Mouse (Mus musculus) MEL (cell line): ENCODE results near the gene Kifap3. TPM values are rescaled to one million over a fixed set of nuclear protein-coding genes. Genes with fewer than 3 reads are reported as not detected.
A peak's percentile ranks its signal among the peaks of the same experiment; 100 is the strongest.

Experiments used
- DNase-seq: peaks from one replicate; pipeline ENCODE4 v3.0.0; 2011; ENCODE audit warnings: low read depth, low spot score
- H3K27ac ChIP-seq: 2 replicates; pipeline ENCODE4 v1.5.1; 2012; ENCODE audit warnings: low read depth, mild to moderate bottlenecking, control low read depth, low read length, moderate library complexity; ENCODE audit not compliant: control insufficient read depth
- H3K27me3 ChIP-seq, 2 experiments: fragments of 150-350 bp in 1 of 2; sonication (generic) in 1 of 2; 2 replicates each; pipeline ENCODE4 v1.6.1; 2012; ENCODE audit warnings: low read length in 2 of 2, mild to moderate bottlenecking in 2 of 2, improper control_type of control experiment in 1 of 2, moderate library complexity in 1 of 2; ENCODE audit not compliant: insufficient read depth in 2 of 2, control insufficient read depth in 1 of 2
- H3K36me3 ChIP-seq, 2 experiments: 2 replicates each; pipeline ENCODE4 v1.6.1; 2012 to 2014; ENCODE audit warnings: low read length in 2 of 2, improper control_type of control experiment in 1 of 2, inconsistent platforms in 1 of 2, mild to moderate bottlenecking in 1 of 2; ENCODE audit not compliant: insufficient read depth in 2 of 2, control insufficient read depth in 1 of 2
- H3K4me1 ChIP-seq, 2 experiments: fragments of 150-350 bp in 1 of 2; sonication (generic) in 1 of 2; 2 replicates each; pipeline ENCODE4 v1.6.1; 2012; ENCODE audit warnings: low read length in 2 of 2, improper control_type of control experiment in 1 of 2, mild to moderate bottlenecking in 1 of 2; ENCODE audit not compliant: insufficient read depth in 2 of 2, control insufficient read depth in 1 of 2
- H3K4me3 ChIP-seq, 2 experiments: fragments of 150-350 bp in 1 of 2; sonication (generic) in 1 of 2; 2 replicates each; pipeline ENCODE4 v1.5.1; 2012; ENCODE audit warnings: low read depth in 2 of 2, low read length in 2 of 2, mild to moderate bottlenecking in 2 of 2, moderate library complexity in 2 of 2, control low read depth in 1 of 2, improper control_type of control experiment in 1 of 2; ENCODE audit not compliant: control insufficient read depth in 1 of 2, insufficient read depth in 1 of 2
- H3K79me2 ChIP-seq: 2 replicates; pipeline ENCODE4 v1.6.1; 2012; ENCODE audit warnings: mild to moderate bottlenecking, low read length, moderate library complexity; ENCODE audit not compliant: control insufficient read depth, poor library complexity, insufficient read depth
- H3K9ac ChIP-seq: 2 replicates; pipeline ENCODE4 v1.6.1; 2012; ENCODE audit warnings: low read depth, mild to moderate bottlenecking, control low read depth, low read length, moderate library complexity; ENCODE audit not compliant: control insufficient read depth, poor library complexity, severe bottlenecking
- H3K9me3 ChIP-seq: fragments of 150-350 bp; sonication (generic); replicated peaks from 2 replicates; pipeline ENCODE4 v1.6.1; 2012; ENCODE audit warnings: mild to moderate bottlenecking, low read length, improper control_type of control experiment, moderate library complexity; ENCODE audit not compliant: insufficient read depth
- CHD1 ChIP-seq: IDR thresholded peaks from 2 replicates; pipeline ENCODE4 v1.6.1; 2012; ENCODE audit warnings: low read depth, mild to moderate bottlenecking, inconsistent platforms, low read length, improper control_type of control experiment
- CHD2 ChIP-seq: IDR thresholded peaks from 2 replicates; pipeline ENCODE4 v1.6.1; 2011; ENCODE audit warnings: low read length, improper control_type of control experiment
- CTCF ChIP-seq, 3 experiments: IDR thresholded peaks in 2 of 3; conservative IDR thresholded peaks in 1 of 3; 2 replicates each; pipeline ENCODE4 v1.5.1; 2011 to 2012; ENCODE audit warnings: low read length in 3 of 3, low read depth in 2 of 3, mild to moderate bottlenecking in 2 of 3, improper control_type of control experiment in 1 of 3, inconsistent platforms in 1 of 3, mixed read lengths in 1 of 3, moderate library complexity in 1 of 3; ENCODE audit not compliant: control insufficient read depth in 1 of 3, insufficient read depth in 1 of 3, poor library complexity in 1 of 3, severe bottlenecking in 1 of 3
- E2F4 ChIP-seq: IDR thresholded peaks from 2 replicates; pipeline ENCODE4 v1.6.1; 2011; ENCODE audit warnings: low read depth, low read length, improper control_type of control experiment, borderline replicate concordance
- EP300 ChIP-seq, 2 experiments: IDR thresholded peaks; 2 replicates each; pipeline ENCODE4 v1.6.1; 2011; ENCODE audit warnings: improper control_type of control experiment in 2 of 2, low read length in 2 of 2, low read depth in 1 of 2, mild to moderate bottlenecking in 1 of 2
- ETS1 ChIP-seq: IDR thresholded peaks from 2 replicates; pipeline ENCODE4 v1.6.1; 2012; ENCODE audit warnings: low read depth, mild to moderate bottlenecking, inconsistent platforms, low read length, improper control_type of control experiment, moderate library complexity
- GABPA ChIP-seq: IDR thresholded peaks from 2 replicates; pipeline ENCODE4 v1.6.1; 2012; ENCODE audit warnings: low read depth, mild to moderate bottlenecking, inconsistent platforms, low read length, improper control_type of control experiment, moderate library complexity
- GATA1 ChIP-seq: IDR thresholded peaks from 2 replicates; pipeline ENCODE4 v1.6.1; 2011; ENCODE audit warnings: low read depth, low read length, improper control_type of control experiment
- JUND ChIP-seq: IDR thresholded peaks from 2 replicates; pipeline ENCODE4 v1.6.1; 2011; ENCODE audit warnings: low read depth, mild to moderate bottlenecking, improper control_type of control experiment, low read length
- MAFK ChIP-seq: IDR thresholded peaks from 2 replicates; pipeline ENCODE4 v1.6.1; 2011; ENCODE audit warnings: low read depth, mild to moderate bottlenecking, low read length, improper control_type of control experiment, borderline replicate concordance
- MAX ChIP-seq: IDR thresholded peaks from 2 replicates; pipeline ENCODE4 v1.6.1; 2011; ENCODE audit warnings: low read length, improper control_type of control experiment
- MAZ ChIP-seq: IDR thresholded peaks from 2 replicates; pipeline ENCODE4 v1.6.1; 2012; ENCODE audit warnings: low read depth, mild to moderate bottlenecking, inconsistent platforms, low read length, improper control_type of control experiment
- MEF2A ChIP-seq: IDR thresholded peaks from 2 replicates; pipeline ENCODE4 v1.6.1; 2014; ENCODE audit warnings: low read depth, mild to moderate bottlenecking, inconsistent platforms, low read length, improper control_type of control experiment; ENCODE audit not compliant: poor library complexity, insufficient replicate concordance, severe bottlenecking; ENCODE audit errors: extremely low read depth
- MXI1 ChIP-seq: IDR thresholded peaks from 2 replicates; pipeline ENCODE4 v1.6.1; 2011; ENCODE audit warnings: mild to moderate bottlenecking, low read depth, low read length, improper control_type of control experiment
- MYB ChIP-seq: IDR thresholded peaks from 2 replicates; pipeline ENCODE4 v1.6.1; 2011; ENCODE audit warnings: mild to moderate bottlenecking, low read depth, low read length, improper control_type of control experiment
- MYC ChIP-seq: IDR thresholded peaks from 2 replicates; pipeline ENCODE4 v1.6.1; 2011; ENCODE audit warnings: low read depth, mild to moderate bottlenecking, low read length, improper control_type of control experiment, moderate library complexity
- NELFE ChIP-seq: IDR thresholded peaks from 2 replicates; pipeline ENCODE4 v1.6.1; 2011; ENCODE audit warnings: low read depth, low read length, improper control_type of control experiment
- NRF1 ChIP-seq: IDR thresholded peaks from 2 replicates; pipeline ENCODE4 v1.6.1; 2014; ENCODE audit warnings: low read depth, mild to moderate bottlenecking, inconsistent platforms, low read length, improper control_type of control experiment, moderate library complexity; ENCODE audit not compliant: poor library complexity, insufficient read depth, severe bottlenecking
- POLR2A ChIP-seq, 2 experiments: IDR thresholded peaks; 2 replicates each; pipeline ENCODE4 v1.6.1; 2011 to 2012; ENCODE audit warnings: low read length in 2 of 2, mild to moderate bottlenecking in 2 of 2, control low read depth in 1 of 2, improper control_type of control experiment in 1 of 2, low read depth in 1 of 2, moderate library complexity in 1 of 2; ENCODE audit not compliant: control insufficient read depth in 1 of 2, insufficient read depth in 1 of 2, poor library complexity in 1 of 2
- POLR2AphosphoS2 ChIP-seq: IDR thresholded peaks from 2 replicates; pipeline ENCODE4 v1.6.1; 2011; ENCODE audit warnings: low read length, improper control_type of control experiment
- RAD21 ChIP-seq: IDR thresholded peaks from 2 replicates; pipeline ENCODE4 v1.6.1; 2011; ENCODE audit warnings: mild to moderate bottlenecking, low read depth, low read length, improper control_type of control experiment
- RCOR1 ChIP-seq: IDR thresholded peaks from 2 replicates; pipeline ENCODE4 v1.6.1; 2012; ENCODE audit warnings: low read depth, mild to moderate bottlenecking, inconsistent platforms, low read length, improper control_type of control experiment
- SIN3A ChIP-seq: IDR thresholded peaks from 2 replicates; pipeline ENCODE4 v1.6.1; 2012; ENCODE audit warnings: low read length, improper control_type of control experiment, inconsistent platforms
- SMC3 ChIP-seq: IDR thresholded peaks from 2 replicates; pipeline ENCODE4 v1.6.1; 2011; ENCODE audit warnings: low read depth, low read length, improper control_type of control experiment
- TAL1 ChIP-seq: IDR thresholded peaks from 2 replicates; pipeline ENCODE4 v1.6.1; 2012; ENCODE audit warnings: mild to moderate bottlenecking, inconsistent platforms, low read length, moderate library complexity, mixed read lengths
- TBP ChIP-seq: IDR thresholded peaks from 2 replicates; pipeline ENCODE4 v1.8.0; 2011; ENCODE audit warnings: low read depth, low read length, improper control_type of control experiment
- TCF12 ChIP-seq: IDR thresholded peaks from 2 replicates; pipeline ENCODE4 v1.6.1; 2014; ENCODE audit warnings: low read depth, mild to moderate bottlenecking, inconsistent platforms, low read length, improper control_type of control experiment, moderate library complexity
- UBTF ChIP-seq: IDR thresholded peaks from 2 replicates; pipeline ENCODE4 v1.6.1; 2012; ENCODE audit warnings: low read depth, mild to moderate bottlenecking, inconsistent platforms, low read length, improper control_type of control experiment, moderate library complexity, borderline replicate concordance; ENCODE audit not compliant: insufficient read depth
- USF1 ChIP-seq: IDR thresholded peaks from 2 replicates; pipeline ENCODE4 v1.6.1; 2014; ENCODE audit warnings: low read depth, mild to moderate bottlenecking, inconsistent platforms, low read length, improper control_type of control experiment, moderate library complexity
- ZC3H11A ChIP-seq: IDR thresholded peaks from 2 replicates; pipeline ENCODE4 v1.6.1; 2012; ENCODE audit warnings: low read depth, mild to moderate bottlenecking, inconsistent platforms, low read length, improper control_type of control experiment
- ZKSCAN1 ChIP-seq: IDR thresholded peaks from 2 replicates; pipeline ENCODE4 v1.6.1; 2012; ENCODE audit warnings: low read depth, mild to moderate bottlenecking, inconsistent platforms, low read length, improper control_type of control experiment, moderate library complexity
- ZMIZ1 ChIP-seq: IDR thresholded peaks from 2 replicates; pipeline ENCODE4 v1.6.1; 2012; ENCODE audit warnings: low read depth, mild to moderate bottlenecking, inconsistent platforms, low read length, improper control_type of control experiment, moderate library complexity
- polyA plus RNA-seq, 2 experiments: library from polyadenylated mRNA; stranded (reverse) in 1 of 2; unstranded in 1 of 2; fragments of >175 nt in 1 of 2; fragments of >200 nt in 1 of 2; gene quantifications; 2 replicates each; pipeline versions ENCODE4 v1.2.1 to v1.2.4; 2012; ENCODE audit warnings: low replicate concordance in 2 of 2, low read depth in 1 of 2; ENCODE audit not compliant: insufficient read length in 2 of 2, insufficient read depth in 1 of 2, missing spikeins in 1 of 2
- total RNA-seq: library from RNA; depleted of rRNA; stranded (reverse); fragments of 300-350 nt; gene quantifications from 2 replicates; pipeline ENCODE4 v1.2.3, GENCODE M21; 2012

Gene Kifap3
- total and polyA plus RNA-seq, 3 experiments: 5.1 to 7.6 TPM; not detected in 1

DNA sequence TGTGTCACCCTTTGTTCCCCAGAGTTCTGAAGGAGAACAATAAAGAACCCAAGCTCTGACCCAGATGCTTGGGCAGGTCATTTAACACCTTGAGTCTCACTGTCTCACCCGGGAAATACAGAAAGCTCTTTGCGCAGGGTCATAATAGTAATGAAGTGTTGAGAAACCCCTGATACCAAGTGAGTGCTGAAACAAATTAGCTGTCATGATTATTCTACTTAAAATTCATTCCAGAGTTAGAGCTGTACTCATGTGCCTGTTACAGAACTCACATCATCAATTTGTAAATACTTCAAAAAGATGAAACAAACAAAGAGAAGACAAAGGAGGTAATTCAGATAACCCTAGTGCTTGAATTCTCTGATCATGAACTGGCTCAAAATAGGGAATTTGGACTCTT lies 79.0 kb downstream of the Kifap3 start:
- Histone ChIP-seq H3K4me3 (no peak overlapping the region), H3K36me3 (peaks cover 0 to 6% of the 10 kb centered on the region in 2 experiments; a peak in 2 of 4 replicates), H3K27ac (no peak overlapping the region), H3K4me1 (peaks cover 3 to 5% of the 10 kb centered on the region in 2 experiments), H3K9ac (no peak overlapping the region), H3K9me3 (no peaks in the 10 kb centered on the region), H3K27me3 (no peaks in the 10 kb centered on the region), H3K79me2 (no peaks in the 10 kb centered on the region)
- no peak for DNase-seq
- no peak for TF ChIP-seq MAZ
- TF ChIP-seq RAD21: no peak
- TF ChIP-seq GABPA: no peak
- TF ChIP-seq MYB: no peak
- TF ChIP-seq MEF2A: no peak
- no peak for TF ChIP-seq ETS1
- no peak for TF ChIP-seq NELFE
- TF ChIP-seq TAL1: no peak
- TF ChIP-seq POLR2A (IDR thresholded peaks at IDR 0.05; ENCODE audit: control insufficient read depth in 1 of 2, insufficient read depth in 1 of 2, low read depth in 1 of 2, low read length in 2 of 2, poor library complexity in 1 of 2): no peak
- TF ChIP-seq TCF12: no peak
- no peak for TF ChIP-seq POLR2AphosphoS2
- no peak for TF ChIP-seq E2F4
- no peak for TF ChIP-seq SIN3A
- TF ChIP-seq CHD2: no peak
- no peak for TF ChIP-seq TBP
- no peak for TF ChIP-seq MXI1
- TF ChIP-seq CHD1: no peak
- TF ChIP-seq UBTF: no peak
- TF ChIP-seq MYC: no peak

DNA sequence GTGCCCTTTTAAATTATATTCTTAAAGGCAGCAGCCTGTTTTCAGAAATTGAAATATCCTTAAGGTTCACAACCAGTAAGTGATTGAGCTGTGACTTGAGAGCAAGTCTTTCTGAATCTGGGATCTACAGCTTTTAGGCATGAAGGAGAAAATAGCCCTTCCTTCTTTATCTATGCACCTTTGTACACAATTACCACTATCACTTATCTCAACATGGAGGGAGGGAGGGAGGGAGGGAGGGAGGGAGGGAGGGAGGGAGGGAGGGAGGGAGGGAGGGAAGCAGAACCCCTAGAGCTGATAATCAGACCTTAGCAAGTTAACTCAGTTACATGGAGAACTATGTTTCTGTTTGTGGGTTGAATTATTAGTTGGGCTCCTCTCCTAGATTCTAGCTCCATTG lies 82.2 kb downstream of the Kifap3 start:
- H3K9me3 ChIP-seq: no peaks in the 10 kb centered on the region
- H3K79me2 ChIP-seq: no peaks in the 10 kb centered on the region
- H3K4me3 ChIP-seq: no peak overlapping the region
- TF ChIP-seq MAZ (peak; percentile 75; the same call in 1 of the 2 replicates), ETS1 (peak; percentile 29; the same call in 1 of the 2 replicates), MXI1 (no peak), GATA1 (peak; percentile 84), ZMIZ1 (no peak), ZC3H11A (no peak), E2F4 (no peak), NRF1 (no peak), CTCF (IDR thresholded peaks at IDR 0.05 in 2 of 3, conservative IDR thresholded peaks at IDR 0.05 in 1 of 3; ENCODE audit: control insufficient read depth in 1 of 3, insufficient read depth in 1 of 3, low read depth in 2 of 3, low read length in 3 of 3, poor library complexity in 1 of 3, severe bottlenecking in 1 of 3) (no peak), MYB (no peak), NELFE (no peak), EP300 (IDR thresholded peaks at IDR 0.05; ENCODE audit: low read depth in 1 of 2, low read length in 2 of 2) (peak; percentile 75 to 79), JUND (no peak), TCF12 (peak; percentile 80), POLR2A (IDR thresholded peaks at IDR 0.05; ENCODE audit: control insufficient read depth in 1 of 2, insufficient read depth in 1 of 2, low read depth in 1 of 2, low read length in 2 of 2, poor library complexity in 1 of 2) (no peak), ZKSCAN1 (no peak), SMC3 (no peak), MAFK (no peak), RCOR1 (peak; percentile 80), USF1 (no peak), MAX (no peak)

More for the DNA sequence above, 82.2 kb downstream of the Kifap3 start:
- H3K4me1 ChIP-seq: peaks cover 3 to 5% of the 10 kb centered on the region in 2 experiments
- no peaks in the 10 kb centered on the region for H3K27me3 ChIP-seq
- H3K27ac ChIP-seq: no peak overlapping the region
- H3K9ac ChIP-seq: no peak overlapping the region
- H3K36me3 ChIP-seq: peaks cover 0 to 6% of the 10 kb centered on the region in 2 experiments; a peak in 2 of 4 replicates
- DNase-seq: peak; percentile 41
